Mouse (Mus musculus) stomach, embryonic 16.5 days (tissue): ENCODE results near the gene Gdpd1. TPM values are rescaled to one million over a fixed set of nuclear protein-coding genes. Genes with fewer than 3 reads are reported as not detected.
A peak's percentile ranks its signal among the peaks of the same experiment; 100 is the strongest.
"Not testable (repeated sequence)": the region's sequence is repeated elsewhere in the genome, so short reads cannot be mapped to it uniquely, and the experiment has no call there.

Source experiments
- ATAC-seq: fragments of 200-750 bp; cut with Nextera tagmentation; 2 replicates; pipeline ENCODE4 v1.8.0; 2017; ENCODE audit warnings: moderate number of reproducible peaks, moderate TSS enrichment; ENCODE audit not compliant: insufficient read depth, low FRiP score
- H3K27ac ChIP-seq: fragments of 300-500 bp; sonication (generic); 2 replicates; pipeline ENCODE4 v1.5.1; 2014; ENCODE audit warnings: low read length
- H3K27me3 ChIP-seq: fragments of 300-500 bp; sonication (generic); 2 replicates; pipeline ENCODE4 v1.6.1; 2014; ENCODE audit warnings: low read length, control low read depth, mixed read lengths; ENCODE audit not compliant: control insufficient read depth, insufficient read depth
- H3K36me3 ChIP-seq: fragments of 300-500 bp; sonication (generic); 2 replicates; pipeline ENCODE4 v1.6.1; 2014; ENCODE audit warnings: low read length; ENCODE audit not compliant: control insufficient read depth, insufficient read depth
- H3K4me1 ChIP-seq: fragments of 300-500 bp; sonication (generic); 2 replicates; pipeline ENCODE4 v1.6.1; 2014; ENCODE audit warnings: low read length, control low read depth, mixed read lengths; ENCODE audit not compliant: control insufficient read depth, insufficient read depth
- H3K4me2 ChIP-seq: fragments of 300-500 bp; sonication (generic); 2 replicates; pipeline ENCODE4 v1.6.1; 2014; ENCODE audit warnings: low read depth, low read length, mixed read lengths
- H3K4me3 ChIP-seq: fragments of 300-500 bp; sonication (generic); replicated peaks from 2 replicates; pipeline ENCODE4 v1.5.1; 2014; ENCODE audit warnings: mild to moderate bottlenecking, low read length
- H3K9ac ChIP-seq: fragments of 300-500 bp; sonication (generic); 2 replicates; pipeline ENCODE4 v1.6.1; 2014; ENCODE audit warnings: low read length
- H3K9me3 ChIP-seq: fragments of 300-500 bp; sonication (generic); replicated peaks from 2 replicates; pipeline ENCODE4 v1.6.1; 2016; ENCODE audit warnings: low read length, control low read depth; ENCODE audit not compliant: control insufficient read depth
- WGBS: fragments of 180-500 bp; shearing (Covaris S2); extraction: QIAGEN DNeasy Blood & Tissue Kit; methylation state at CpG from one replicate; pipeline ENCODE4 v1.1.7; 2014; 5-methylcytosine and 5-hydroxymethylcytosine counted together
- polyA plus RNA-seq: library from polyadenylated mRNA; unstranded; fragments of >200 nt; fragmentation: Nextera tagmentation; extraction: Ambion mirVana; gene quantifications from 2 replicates; pipeline ENCODE4 v1.2.1, GENCODE M21; 2015

The Gdpd1 gene
- polyA plus RNA-seq, 1 experiment from 2014 or later = 34.9 TPM

- no peaks in the 10 kb centered on the region for H3K4me1 ChIP-seq
- 78% methylated on average over 9 of the region's 9 CpGs for WGBS
- H3K27ac ChIP-seq = no peak overlapping the region
- no peak overlapping the region for H3K4me2 ChIP-seq
- ATAC-seq = peak; percentile 44; the same call in 1 of the 2 replicates
- H3K36me3 ChIP-seq = no peaks in the 10 kb centered on the region
- no peak overlapping the region for H3K9ac ChIP-seq
- H3K27me3 ChIP-seq = no peaks in the 10 kb centered on the region
- no peak overlapping the region for H3K4me3 ChIP-seq
- H3K9me3 ChIP-seq = no peaks in the 10 kb centered on the region
These were observed 34.4 kb downstream of the Gdpd1 start for GRCm38 (mm10) chr11:87039307-87039963.

GRCm38 (mm10) chr11:87036180-87036579, 37.7 kb downstream of the Gdpd1 start:
- WGBS = 68% methylated on average over 4 of the region's 4 CpGs
- H3K36me3 ChIP-seq = no peaks in the 10 kb centered on the region
- H3K9ac ChIP-seq = no peak overlapping the region

GRCm38 (mm10) chr11:87028212-87028611, 45.6 kb downstream of the Gdpd1 start:
- no peak overlapping the region for H3K4me3 ChIP-seq
- peaks cover 7% of the 10 kb centered on the region for H3K4me1 ChIP-seq
- WGBS = 82% methylated on average over 3 of the region's 3 CpGs
- H3K27ac ChIP-seq = no peak overlapping the region
- no peak overlapping the region for H3K9ac ChIP-seq
- no peak for ATAC-seq
- H3K36me3 ChIP-seq = no peaks in the 10 kb centered on the region
- no peaks in the 10 kb centered on the region for H3K27me3 ChIP-seq
- H3K9me3 ChIP-seq = no peaks in the 10 kb centered on the region
- no peak overlapping the region for H3K4me2 ChIP-seq

More at GRCm38 (mm10) chr11:87036180-87036579, 37.7 kb downstream of the Gdpd1 start:
- H3K4me2 ChIP-seq = no peak overlapping the region
- H3K4me3 ChIP-seq = no peak overlapping the region
- H3K4me1 ChIP-seq = no peaks in the 10 kb centered on the region
- no peaks in the 10 kb centered on the region for H3K27me3 ChIP-seq
- ATAC-seq = no peak
- no peaks in the 10 kb centered on the region for H3K9me3 ChIP-seq
- H3K27ac ChIP-seq = no peak overlapping the region

- H3K4me1 ChIP-seq = peaks cover 7% of the 10 kb centered on the region
- no peak overlapping the region for H3K9ac ChIP-seq
- peak overlapping the region; percentile 82 for H3K27ac ChIP-seq
- no peaks in the 10 kb centered on the region for H3K36me3 ChIP-seq
- no peaks in the 10 kb centered on the region for H3K27me3 ChIP-seq
- ATAC-seq = no peak
- H3K4me2 ChIP-seq = no peak overlapping the region
- no peak overlapping the region for H3K4me3 ChIP-seq
- WGBS = 60% methylated on average over 9 of the region's 9 CpGs
- H3K9me3 ChIP-seq = no peaks in the 10 kb centered on the region
These were observed 47.6 kb downstream of the Gdpd1 start for GRCm38 (mm10) chr11:87026096-87026875.

- no peak overlapping the region for H3K4me2 ChIP-seq
- H3K36me3 ChIP-seq = no peaks in the 10 kb centered on the region
- H3K9me3 ChIP-seq = no peaks in the 10 kb centered on the region
- 49% methylated on average over 3 of the region's 3 CpGs for WGBS
- H3K27ac ChIP-seq = no peak overlapping the region
- no peak overlapping the region for H3K9ac ChIP-seq
- H3K4me3 ChIP-seq = no peak overlapping the region
- H3K27me3 ChIP-seq = no peaks in the 10 kb centered on the region
- H3K4me1 ChIP-seq = peaks cover 7% of the 10 kb centered on the region
- no peak for ATAC-seq
These were observed 48.5 kb downstream of the Gdpd1 start for GRCm38 (mm10) chr11:87025351-87025750.

- H3K9me3 ChIP-seq, H3K36me3 ChIP-seq, ATAC-seq, H3K4me2 ChIP-seq, H3K27me3 ChIP-seq, H3K27ac ChIP-seq, H3K4me1 ChIP-seq, H3K9ac ChIP-seq, H3K4me3 ChIP-seq: not testable (repeated sequence)
- 64% methylated on average over 8 of the region's 8 CpGs for WGBS
These were observed 50.6 kb downstream of the Gdpd1 start for GRCm38 (mm10) chr11:87023240-87023639.

GRCm38 (mm10) chr11:87022765-87023164, 51.1 kb downstream of the Gdpd1 start:
- WGBS = 70% methylated on average over 4 of the region's 4 CpGs
- Histone ChIP-seq H3K9ac (no peak overlapping the region), H3K9me3 (no peaks in the 10 kb centered on the region), H3K27me3 (no peaks in the 10 kb centered on the region), H3K4me1 (peaks cover 7% of the 10 kb centered on the region), H3K36me3 (no peaks in the 10 kb centered on the region), H3K4me3 (no peak overlapping the region), H3K27ac (no peak overlapping the region), H3K4me2 (no peak overlapping the region)
- ATAC-seq = peak; percentile 49; the same call in 1 of the 2 replicates

- Histone ChIP-seq H3K4me2 (no peak overlapping the region), H3K9me3 (no peaks in the 10 kb centered on the region), H3K4me1 (peaks cover 2% of the 10 kb centered on the region), H3K9ac (no peak overlapping the region), H3K27ac (no peak overlapping the region), H3K36me3 (no peaks in the 10 kb centered on the region), H3K27me3 (no peaks in the 10 kb centered on the region), H3K4me3 (no peak overlapping the region)
- no peak for ATAC-seq
These were observed 52.3 kb downstream of the Gdpd1 start for GRCm38 (mm10) chr11:87021551-87021950.

- WGBS = 83% methylated on average over 5 of the region's 5 CpGs
- no peaks in the 10 kb centered on the region for H3K27me3 ChIP-seq
- no peak overlapping the region for H3K4me2 ChIP-seq
- H3K4me1 ChIP-seq = no peaks in the 10 kb centered on the region
- H3K9ac ChIP-seq = no peak overlapping the region
- H3K27ac ChIP-seq = no peak overlapping the region
- no peaks in the 10 kb centered on the region for H3K36me3 ChIP-seq
- no peak for ATAC-seq
- no peaks in the 10 kb centered on the region for H3K9me3 ChIP-seq
- H3K4me3 ChIP-seq = no peak overlapping the region
These were observed 53.4 kb downstream of the Gdpd1 start for GRCm38 (mm10) chr11:87020449-87020848.
